In the genomic region with DNA sequence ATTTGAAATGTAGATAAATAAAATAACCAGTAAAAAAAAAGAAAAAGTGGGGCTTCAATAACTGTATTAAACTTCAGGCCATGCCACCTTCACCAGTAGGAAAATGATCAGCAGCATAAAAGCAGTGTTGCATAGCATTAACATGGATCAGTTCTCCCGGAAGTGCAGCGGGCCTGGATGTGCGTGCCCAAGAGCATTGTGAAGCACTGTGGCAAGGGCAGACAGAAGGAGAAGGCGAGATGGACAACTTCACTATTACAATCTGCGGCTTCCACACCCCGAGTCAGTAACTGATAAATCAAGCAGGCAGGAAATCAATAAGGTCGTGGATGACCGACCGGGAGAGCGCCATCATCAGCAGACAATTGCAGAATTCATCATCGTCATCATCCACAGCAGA, we compare ENCODE assay signal across 24 mouse cellular contexts. TPM values are rescaled to one million over a fixed set of nuclear protein-coding genes. Genes with fewer than 3 reads are reported as not detected.
DNase-seq lines count a peak whose midpoint lies in the region; ATAC-seq and TF ChIP-seq lines count a peak whose summit lies in the region.
"Had no signal": no experiment of that assay in that cellular context is flagged by ENCODE, and none has a peak within 500 bp of the region (broad histone marks: within the 10 kb centered on the region; RNA-seq: fewer than 3 reads in every experiment).

No protein-coding gene starts in this region.

- H3K4me2 ChIP-seq in midbrain, embryonic 11.5 days: no peak overlapping the region
- H3K4me2 ChIP-seq in midbrain, embryonic 15.5 days: no peak overlapping the region
- no peak overlapping the region for H3K4me2 ChIP-seq in hindbrain, embryonic 11.5 days (replicated peaks; ENCODE audit: low read depth, low read length)
- no peak overlapping the region for H3K4me2 ChIP-seq in midbrain, postnatal 0 days (ENCODE audit: low read depth, low read length, poor library complexity, severe bottlenecking)
- H3K4me2 ChIP-seq in lung, postnatal 0 days (replicated peaks; ENCODE audit: low read depth, low read length): no peak overlapping the region
- H3K4me2 ChIP-seq: heart, embryonic 11.5 days; limb, embryonic 13.5 days had no signal

- no peaks in the 10 kb centered on the region for H3K9me3 ChIP-seq in midbrain, embryonic 11.5 days (ENCODE audit: control insufficient read depth, low read length)
- H3K9me3 ChIP-seq in midbrain, embryonic 15.5 days: no peaks in the 10 kb centered on the region
- no peaks in the 10 kb centered on the region for H3K9me3 ChIP-seq in hindbrain, embryonic 11.5 days (ENCODE audit: control insufficient read depth, low read length)
- H3K9me3 ChIP-seq in midbrain, postnatal 0 days (ENCODE audit: low read length): no peaks in the 10 kb centered on the region
- H3K9me3 ChIP-seq in lung, postnatal 0 days (ENCODE audit: low read length): no peaks in the 10 kb centered on the region
- H3K9me3 ChIP-seq: limb, embryonic 13.5 days had no signal

- H3K4me1 ChIP-seq in midbrain, embryonic 11.5 days (ENCODE audit: control insufficient read depth, insufficient read depth, low read length): no peaks in the 10 kb centered on the region
- no peaks in the 10 kb centered on the region for H3K4me1 ChIP-seq in midbrain, embryonic 15.5 days
- H3K4me1 ChIP-seq in hindbrain, embryonic 11.5 days (replicated peaks; ENCODE audit: control insufficient read depth, insufficient read depth, low read length): no peaks in the 10 kb centered on the region
- H3K4me1 ChIP-seq in midbrain, postnatal 0 days (ENCODE audit: insufficient read depth, low read length): no peaks in the 10 kb centered on the region
- no peaks in the 10 kb centered on the region for H3K4me1 ChIP-seq in lung, postnatal 0 days (ENCODE audit: insufficient read depth, low read depth, low read length)
- H3K4me1 ChIP-seq: limb, embryonic 13.5 days had no signal

- DNase-seq in embryo, embryonic 10 days (ENCODE audit: low spot score): peak; percentile 13
- DNase-seq in embryo, embryonic 9.5 days (ENCODE audit: extremely low spot score): no peak
- DNase-seq in midbrain, embryonic 11.5 days (ENCODE audit: low spot score, missing footprints): no peak
- DNase-seq in hindbrain, embryonic 11.5 days (ENCODE audit: low spot score): peak; percentile 24
- DNase-seq in midbrain, postnatal 0 days (ENCODE audit: low spot score): peak; percentile 14
- DNase-seq in heart, adult 9 months (ENCODE audit: low spot score in 2 of 2): no peak
- no peak for DNase-seq in lung, postnatal 0 days (ENCODE audit: low spot score)
- DNase-seq: adrenal gland, adult 8-10 months; cerebellum, adult 2 months; forebrain, postnatal 0 days; gastrocnemius, postnatal 14 days; heart, postnatal 36 days; kidney, adult 18-20 months; layer of hippocampus, postnatal 36 days; lung, adult 2 months; right cerebral cortex, postnatal 14 days; thymus, adult 18-20 months had no signal

- TF ChIP-seq EP300 in lung, postnatal 0 days (IDR thresholded peaks at IDR 0.05): no peak

- WGBS in midbrain, embryonic 11.5 days: 76% methylated on average over 11 of the region's 11 CpGs
- WGBS in midbrain, embryonic 15.5 days: 60% methylated on average over 11 of the region's 11 CpGs
- 44% methylated on average over 11 of the region's 11 CpGs for WGBS in hindbrain, embryonic 11.5 days
- WGBS in midbrain, postnatal 0 days: 59% methylated on average over 11 of the region's 11 CpGs
- 48% methylated on average over 11 of the region's 11 CpGs for WGBS in lung, postnatal 0 days

- no peak for TF ChIP-seq CTCF in midbrain, postnatal 0 days (IDR thresholded peaks at IDR 0.05)
- TF ChIP-seq CTCF in lung, postnatal 0 days (IDR thresholded peaks at IDR 0.05): no peak

- H3K27ac ChIP-seq in midbrain, embryonic 11.5 days (ENCODE audit: low read depth, low read length): no peak overlapping the region
- H3K27ac ChIP-seq in midbrain, embryonic 15.5 days: no peak overlapping the region
- H3K27ac ChIP-seq in hindbrain, embryonic 11.5 days (ENCODE audit: low read depth, low read length): no peak overlapping the region
- H3K27ac ChIP-seq in midbrain, postnatal 0 days (ENCODE audit: low read depth, low read length): no peak overlapping the region
- no peak overlapping the region for H3K27ac ChIP-seq in lung, postnatal 0 days (ENCODE audit: low read length)
- H3K27ac ChIP-seq: limb, embryonic 13.5 days; macrophage had no signal

- peak; percentile 40; the same call in 1 of the 2 replicates for ATAC-seq in midbrain, embryonic 11.5 days (ENCODE audit: low FRiP score)
- ATAC-seq in midbrain, embryonic 15.5 days (replicated peaks): no peak
- peak; percentile 40 for ATAC-seq in hindbrain, embryonic 11.5 days (ENCODE audit: low FRiP score)
- ATAC-seq in midbrain, postnatal 0 days (ENCODE audit: low FRiP score): no peak
- ATAC-seq in lung, postnatal 0 days: no peak
- ATAC-seq: forebrain, postnatal 0 days had no signal

- no peak overlapping the region for H3K4me3 ChIP-seq in midbrain, embryonic 11.5 days (ENCODE audit: low read depth, low read length)
- no peak overlapping the region for H3K4me3 ChIP-seq in midbrain, embryonic 15.5 days
- no peak overlapping the region for H3K4me3 ChIP-seq in hindbrain, embryonic 11.5 days (ENCODE audit: low read depth, low read length)
- no peak overlapping the region for H3K4me3 ChIP-seq in midbrain, postnatal 0 days (ENCODE audit: low read depth, low read length)
- H3K4me3 ChIP-seq in lung, postnatal 0 days (ENCODE audit: low read depth, low read length): no peak overlapping the region
- H3K4me3 ChIP-seq: limb, embryonic 13.5 days had no signal

- no peaks in the 10 kb centered on the region for H3K36me3 ChIP-seq in midbrain, embryonic 11.5 days (ENCODE audit: control insufficient read depth, insufficient read depth, low read length)
- H3K36me3 ChIP-seq in midbrain, embryonic 15.5 days (replicated peaks): no peaks in the 10 kb centered on the region
- H3K36me3 ChIP-seq in hindbrain, embryonic 11.5 days (ENCODE audit: control insufficient read depth, insufficient read depth, low read length): no peaks in the 10 kb centered on the region
- H3K36me3 ChIP-seq in midbrain, postnatal 0 days (ENCODE audit: insufficient read depth, low read length): no peaks in the 10 kb centered on the region
- H3K36me3 ChIP-seq in lung, postnatal 0 days (ENCODE audit: insufficient read depth, low read length): no peaks in the 10 kb centered on the region
- H3K36me3 ChIP-seq: limb, embryonic 13.5 days had no signal

- H3K27me3 ChIP-seq in midbrain, embryonic 11.5 days (ENCODE audit: control insufficient read depth, insufficient read depth, low read length): no peaks in the 10 kb centered on the region
- no peaks in the 10 kb centered on the region for H3K27me3 ChIP-seq in midbrain, embryonic 15.5 days (replicated peaks)
- no peaks in the 10 kb centered on the region for H3K27me3 ChIP-seq in hindbrain, embryonic 11.5 days (ENCODE audit: control insufficient read depth, insufficient read depth, low read length)
- no peaks in the 10 kb centered on the region for H3K27me3 ChIP-seq in midbrain, postnatal 0 days (ENCODE audit: insufficient read depth, low read length)
- no peaks in the 10 kb centered on the region for H3K27me3 ChIP-seq in lung, postnatal 0 days (replicated peaks; ENCODE audit: insufficient read depth, low read length)
- H3K27me3 ChIP-seq: limb, embryonic 13.5 days had no signal

- H3K9ac ChIP-seq in midbrain, embryonic 11.5 days (ENCODE audit: low read length): no peak overlapping the region
- no peak overlapping the region for H3K9ac ChIP-seq in midbrain, embryonic 15.5 days
- H3K9ac ChIP-seq in hindbrain, embryonic 11.5 days (ENCODE audit: low read depth, low read length): no peak overlapping the region
- no peak overlapping the region for H3K9ac ChIP-seq in midbrain, postnatal 0 days (replicated peaks; ENCODE audit: low read length, poor library complexity, severe bottlenecking)
- no peak overlapping the region for H3K9ac ChIP-seq in lung, postnatal 0 days (replicated peaks; ENCODE audit: low read depth)
- H3K9ac ChIP-seq: forebrain, postnatal 0 days; limb, embryonic 13.5 days had no signal

RNA-seq across cellular contexts. Expression of gene 1700021F07Rik, which starts 49.2 kb away (rescaled TPM):
- not detected in 2 replicates for polyA plus RNA-seq in midbrain, embryonic 11.5 days (2014; fragmentation: Nextera tagmentation; extraction: Ambion mirVana)
- not detected in 2 replicates for polyA plus RNA-seq in midbrain, embryonic 15.5 days (2015; fragmentation: Nextera tagmentation; extraction: Ambion mirVana)
- not detected in 2 replicates for polyA plus RNA-seq in hindbrain, embryonic 11.5 days (2014; fragmentation: Nextera tagmentation; extraction: Ambion mirVana)
- not detected in 2 replicates for total RNA-seq in midbrain, postnatal 0 days (2014; rRNA removed)
- polyA plus RNA-seq in midbrain, postnatal 0 days (2015; fragmentation: Nextera tagmentation; extraction: Ambion mirVana): not detected in 2 replicates
- not detected in 2 replicates for polyA plus RNA-seq in lung, postnatal 0 days (2015; fragmentation: Nextera tagmentation; extraction: Ambion mirVana)
- total RNA-seq: adrenal gland, adult 8-10 months; forebrain, postnatal 0 days; gastrocnemius, postnatal 14 days; heart, postnatal 36 days; layer of hippocampus, postnatal 36 days had no signal
- polyA plus RNA-seq: brain, embryonic 14.5 days; cerebellum, adult 2 months; cortical plate, adult 2 months; forebrain, postnatal 0 days; heart, embryonic 11.5 days; large intestine, adult 2 months; limb, embryonic 13.5 days; lung, adult 2 months; macrophage had no signal

Comparison
In these comparisons a context has a peak if more than half of its experiments do, and no peak if none do; other contexts are left out.
1. DNase-seq: peak in embryo, embryonic 10 days (single experiment), hindbrain, embryonic 11.5 days (single experiment) and midbrain, postnatal 0 days (single experiment); none in embryo, embryonic 9.5 days (single experiment), midbrain, embryonic 11.5 days (single experiment), heart, adult 9 months (0 of 2) and lung, postnatal 0 days (single experiment).
2. ATAC-seq: peak in midbrain, embryonic 11.5 days (single experiment) and hindbrain, embryonic 11.5 days (single experiment); none in midbrain, embryonic 15.5 days (single experiment), midbrain, postnatal 0 days (single experiment) and lung, postnatal 0 days (single experiment).